In genomic region chr10:121227988-121228409, GRCm38 (mm10) we compare ENCODE assay signal across 22 mouse cellular contexts.
DNase-seq lines count a peak whose midpoint lies in the region; ATAC-seq and TF ChIP-seq lines count a peak whose summit lies in the region.
"Had no signal": no experiment of that assay in that cellular context is flagged by ENCODE, and none has a peak within 500 bp of the region (broad histone marks: within the 10 kb centered on the region; RNA-seq: fewer than 3 reads in every experiment).

No protein-coding gene starts in this region.

- H3K4me1 ChIP-seq in midbrain, embryonic 11.5 days (ENCODE audit: control insufficient read depth, insufficient read depth, low read length), result no peaks in the 10 kb centered on the region
- no peaks in the 10 kb centered on the region for H3K4me1 ChIP-seq in midbrain, postnatal 0 days (ENCODE audit: insufficient read depth, low read length)
- H3K4me1 ChIP-seq in embryonic facial prominence, embryonic 13.5 days, result peaks cover 9% of the 10 kb centered on the region; the same call in 1 of the 2 replicates
- H3K4me1 ChIP-seq: midbrain, embryonic 13.5 days had no signal

- no peak for ATAC-seq in midbrain, embryonic 11.5 days (ENCODE audit: low FRiP score)
- ATAC-seq in midbrain, postnatal 0 days (ENCODE audit: low FRiP score), result no peak
- peak; percentile 59; the same call in 1 of the 2 replicates for ATAC-seq in embryonic facial prominence, embryonic 13.5 days (ENCODE audit: insufficient number of reproducible peaks, insufficient read depth, low FRiP score, low TSS enrichment, low read depth)
- ATAC-seq: activated CD4-positive, CD25-positive, alpha-beta regulatory T cell, adult 4 months; midbrain, embryonic 13.5 days had no signal

- H3K27ac ChIP-seq in midbrain, embryonic 11.5 days (ENCODE audit: low read depth, low read length), result no peak overlapping the region
- H3K27ac ChIP-seq in midbrain, postnatal 0 days (ENCODE audit: low read depth, low read length), result no peak overlapping the region
- no peak overlapping the region for H3K27ac ChIP-seq in embryonic facial prominence, embryonic 13.5 days
- H3K27ac ChIP-seq: left cerebral cortex, adult 2 months; macrophage; midbrain, embryonic 13.5 days had no signal

- 74% methylated on average over 16 of the region's 16 CpGs for WGBS in midbrain, embryonic 11.5 days
- 64% methylated on average over 16 of the region's 16 CpGs for WGBS in midbrain, postnatal 0 days
- WGBS in embryonic facial prominence, embryonic 13.5 days, result 51% methylated on average over 16 of the region's 16 CpGs

- peaks cover 5% of the 10 kb centered on the region; the same call in 1 of the 2 replicates for H3K9me3 ChIP-seq in midbrain, embryonic 11.5 days (ENCODE audit: control insufficient read depth, low read length)
- H3K9me3 ChIP-seq in midbrain, postnatal 0 days (ENCODE audit: low read length), result peaks cover 6% of the 10 kb centered on the region; the same call in 1 of the 2 replicates
- peaks cover 5% of the 10 kb centered on the region for H3K9me3 ChIP-seq in embryonic facial prominence, embryonic 13.5 days
- H3K9me3 ChIP-seq: midbrain, embryonic 13.5 days had no signal

- H3K36me3 ChIP-seq in midbrain, embryonic 11.5 days (ENCODE audit: control insufficient read depth, insufficient read depth, low read length), result no peaks in the 10 kb centered on the region
- no peaks in the 10 kb centered on the region for H3K36me3 ChIP-seq in midbrain, postnatal 0 days (ENCODE audit: insufficient read depth, low read length)
- no peaks in the 10 kb centered on the region for H3K36me3 ChIP-seq in embryonic facial prominence, embryonic 13.5 days
- H3K36me3 ChIP-seq: midbrain, embryonic 13.5 days had no signal

- no peak for TF ChIP-seq CTCF in midbrain, postnatal 0 days (IDR thresholded peaks at IDR 0.05)

- no peak overlapping the region for H3K9ac ChIP-seq in midbrain, embryonic 11.5 days (ENCODE audit: low read length)
- no peak overlapping the region for H3K9ac ChIP-seq in midbrain, postnatal 0 days (replicated peaks; ENCODE audit: low read length, poor library complexity, severe bottlenecking)
- H3K9ac ChIP-seq in embryonic facial prominence, embryonic 13.5 days, result no peak overlapping the region
- H3K9ac ChIP-seq: lung, embryonic 14.5 days; midbrain, embryonic 13.5 days had no signal

- no peak overlapping the region for H3K4me2 ChIP-seq in midbrain, embryonic 11.5 days
- H3K4me2 ChIP-seq in midbrain, postnatal 0 days (ENCODE audit: low read depth, low read length, poor library complexity, severe bottlenecking), result no peak overlapping the region
- no peak overlapping the region for H3K4me2 ChIP-seq in embryonic facial prominence, embryonic 13.5 days
- H3K4me2 ChIP-seq: heart, embryonic 11.5 days; lung, embryonic 14.5 days; midbrain, embryonic 13.5 days had no signal

- no peaks in the 10 kb centered on the region for H3K27me3 ChIP-seq in midbrain, embryonic 11.5 days (ENCODE audit: control insufficient read depth, insufficient read depth, low read length)
- H3K27me3 ChIP-seq in midbrain, postnatal 0 days (ENCODE audit: insufficient read depth, low read length), result no peaks in the 10 kb centered on the region
- no peaks in the 10 kb centered on the region for H3K27me3 ChIP-seq in embryonic facial prominence, embryonic 13.5 days
- H3K27me3 ChIP-seq: midbrain, embryonic 13.5 days had no signal

- H3K4me3 ChIP-seq in midbrain, embryonic 11.5 days (ENCODE audit: low read depth, low read length), result no peak overlapping the region
- H3K4me3 ChIP-seq in midbrain, postnatal 0 days (ENCODE audit: low read depth, low read length), result no peak overlapping the region
- H3K4me3 ChIP-seq in embryonic facial prominence, embryonic 13.5 days, result no peak overlapping the region
- H3K4me3 ChIP-seq: left cerebral cortex, adult 2 months; midbrain, embryonic 13.5 days; myocyte had no signal

- peak; percentile 34 for DNase-seq in embryo, embryonic 10 days (ENCODE audit: low spot score)
- DNase-seq in embryo, embryonic 9.5 days (ENCODE audit: extremely low spot score), result no peak
- peak; percentile 80 for DNase-seq in midbrain, embryonic 11.5 days (ENCODE audit: low spot score, missing footprints)
- DNase-seq in midbrain, postnatal 0 days (ENCODE audit: low spot score), result no peak
- DNase-seq in mesoderm, embryonic 11.5 days (ENCODE audit: low read depth, low spot score), result peak; percentile 73
- no peak for DNase-seq in cerebellum, adult 18-20 months
- no peak for DNase-seq in thymus, postnatal 4 days
- DNase-seq: adrenal gland, postnatal 36 days; cerebellum, adult 9-11 months; kidney, adult 18-20 months; kidney, postnatal 25 days; liver; lung, embryonic 14.5 days; right cerebral cortex, postnatal 4 days; thymus, adult 18-20 months had no signal

Comparison
In these comparisons a context has a peak if more than half of its experiments do, and no peak if none do; other contexts are left out.
1. DNase-seq: peak in embryo, embryonic 10 days (single experiment), midbrain, embryonic 11.5 days (single experiment) and mesoderm, embryonic 11.5 days (single experiment); none in embryo, embryonic 9.5 days (single experiment), midbrain, postnatal 0 days (single experiment), cerebellum, adult 18-20 months (0 of 2) and thymus, postnatal 4 days (single experiment).